Mouse (Mus musculus): ENCODE data around the gene Msh5. TPM values are rescaled to one million over a fixed set of nuclear protein-coding genes. Genes with fewer than 3 reads are reported as not detected.
"Not testable (repeated sequence)": the region's sequence is repeated elsewhere in the genome, so short reads cannot be mapped to it uniquely, and the experiment has no call there.

The Msh5 gene
- polyA plus RNA-seq, 1 experiment = 1.6 TPM

DNA sequence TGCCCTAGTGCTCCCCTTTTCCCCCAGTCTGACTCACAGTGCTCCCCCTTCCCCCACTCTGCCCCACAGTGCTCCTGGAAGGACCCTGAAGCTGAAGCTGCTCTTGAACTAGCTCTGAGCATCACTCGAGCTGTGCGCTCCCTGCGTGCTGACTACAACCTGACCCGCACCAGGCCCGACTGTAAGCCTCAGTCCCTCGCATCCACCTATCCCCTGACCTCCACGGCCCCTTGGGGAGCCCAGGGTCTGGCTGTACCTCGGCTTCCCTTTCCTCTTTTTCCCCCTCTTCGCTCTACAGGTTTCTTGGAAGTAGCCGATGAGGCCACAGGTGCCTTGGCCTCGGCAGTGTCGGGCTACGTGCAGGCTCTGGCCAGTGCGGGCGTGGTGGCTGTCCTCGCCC is 31.2 kb downstream of the Msh5 start:
- DNase-seq = no peak
- WGBS = 92% methylated on average over 16 of the region's 16 CpGs

DNA sequence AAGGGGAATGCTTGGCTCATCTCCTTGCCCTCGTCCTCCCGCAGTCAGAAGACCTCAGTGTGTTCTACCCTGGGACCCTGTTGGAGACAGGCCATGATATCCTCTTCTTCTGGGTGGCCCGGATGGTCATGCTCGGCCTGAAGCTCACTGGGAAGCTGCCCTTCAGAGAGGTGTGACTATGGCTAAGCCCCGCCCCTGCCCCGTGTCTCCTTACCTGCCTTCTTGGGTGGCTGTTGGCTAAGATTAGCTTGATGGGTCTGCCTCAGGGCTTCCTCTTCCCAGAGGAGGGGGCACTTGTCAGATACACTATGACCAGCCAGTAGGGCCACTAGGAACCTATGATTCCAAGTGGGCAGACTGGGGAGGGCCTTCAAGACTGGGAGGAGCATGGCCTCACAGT is 33.3 kb downstream of the Msh5 start:
- WGBS = 77% methylated on average over 6 of the region's 6 CpGs
- DNase-seq = no peak
- Histone ChIP-seq H3K27me3 (replicated peaks; ENCODE audit: control insufficient read depth, insufficient read depth, low read length) (no peaks in the 10 kb centered on the region), H3K36me3 (ENCODE audit: control insufficient read depth, insufficient read depth, low read length) (no peaks in the 10 kb centered on the region; the same call in 1 of the 2 replicates), H3K27ac (ENCODE audit: insufficient read depth, low read depth, low read length) (no peak overlapping the region), H3K4me3 (ENCODE audit: insufficient read depth, low read depth, low read length) (no peak overlapping the region), H3K4me1 (ENCODE audit: control insufficient read depth, insufficient read depth, low read length) (no peaks in the 10 kb centered on the region)
- TF ChIP-seq CTCF (conservative IDR thresholded peaks at IDR 0.05; ENCODE audit: insufficient read depth, insufficient read length, low read depth, low read length) = no peak
- no peak for TF ChIP-seq POLR2A (IDR thresholded peaks at IDR 0.05; ENCODE audit: low read depth, low read length)

More for the DNA sequence above, 31.2 kb downstream of the Msh5 start:
- H3K4me1 ChIP-seq (ENCODE audit: control insufficient read depth, insufficient read depth, low read length) = no peaks in the 10 kb centered on the region
- H3K27ac ChIP-seq (ENCODE audit: insufficient read depth, low read depth, low read length) = no peak overlapping the region
- H3K4me3 ChIP-seq (ENCODE audit: insufficient read depth, low read depth, low read length) = no peak overlapping the region
- no peaks in the 10 kb centered on the region; the same call in 1 of the 2 replicates for H3K36me3 ChIP-seq (ENCODE audit: control insufficient read depth, insufficient read depth, low read length)
- H3K27me3 ChIP-seq (replicated peaks; ENCODE audit: control insufficient read depth, insufficient read depth, low read length) = no peaks in the 10 kb centered on the region
- no peak for TF ChIP-seq CTCF (conservative IDR thresholded peaks at IDR 0.05; ENCODE audit: insufficient read depth, insufficient read length, low read depth, low read length)
- no peak for TF ChIP-seq POLR2A (IDR thresholded peaks at IDR 0.05; ENCODE audit: low read depth, low read length)

DNA sequence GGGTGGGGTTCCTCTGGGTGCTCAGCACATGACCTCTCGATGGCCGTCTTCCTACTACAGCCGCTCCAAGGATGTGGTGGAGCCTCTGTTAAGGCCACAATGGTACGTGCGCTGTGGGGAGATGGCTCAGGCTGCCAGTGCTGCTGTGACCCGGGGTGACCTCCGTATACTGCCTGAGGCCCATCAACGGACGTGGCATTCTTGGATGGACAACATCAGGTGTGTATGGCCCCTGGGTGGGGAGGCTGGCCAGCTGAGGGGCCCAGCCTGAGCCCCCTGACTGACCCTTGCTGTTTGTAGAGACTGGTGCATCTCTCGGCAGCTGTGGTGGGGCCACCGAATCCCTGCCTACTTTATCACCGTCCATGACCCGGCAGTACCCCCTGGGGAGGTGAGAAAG is 34.1 kb downstream of the Msh5 start:
- 89% methylated on average over 13 of the region's 13 CpGs for WGBS
- Histone ChIP-seq H3K27ac (ENCODE audit: insufficient read depth, low read depth, low read length) (no peak overlapping the region), H3K4me1 (ENCODE audit: control insufficient read depth, insufficient read depth, low read length) (no peaks in the 10 kb centered on the region), H3K4me3 (ENCODE audit: insufficient read depth, low read depth, low read length) (no peak overlapping the region), H3K27me3 (replicated peaks; ENCODE audit: control insufficient read depth, insufficient read depth, low read length) (no peaks in the 10 kb centered on the region), H3K36me3 (ENCODE audit: control insufficient read depth, insufficient read depth, low read length) (no peaks in the 10 kb centered on the region; the same call in 1 of the 2 replicates)
- DNase-seq = no peak
- TF ChIP-seq POLR2A (IDR thresholded peaks at IDR 0.05; ENCODE audit: low read depth, low read length) (no peak), CTCF (conservative IDR thresholded peaks at IDR 0.05; ENCODE audit: insufficient read depth, insufficient read length, low read depth, low read length) (no peak)

DNA sequence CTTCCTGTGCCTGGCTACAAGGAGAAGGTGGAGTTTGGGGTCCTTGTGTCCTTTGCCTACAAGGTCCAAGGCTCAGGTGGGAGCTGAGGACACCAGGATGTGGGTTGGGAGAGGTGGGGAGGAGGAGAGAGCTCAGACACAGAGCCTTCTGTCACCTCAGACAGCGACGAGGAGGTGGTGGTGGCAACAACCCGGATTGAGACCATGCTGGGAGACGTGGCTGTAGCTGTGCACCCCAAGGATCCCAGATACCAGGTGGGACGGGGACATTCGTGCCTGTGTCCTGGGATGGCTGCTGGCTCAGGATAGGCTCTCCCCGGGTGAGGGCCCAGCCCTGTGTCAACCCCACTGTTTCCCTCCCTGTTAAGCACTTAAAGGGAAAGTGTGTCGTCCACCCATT is 35.1 kb downstream of the Msh5 start:
- Histone ChIP-seq H3K27me3 (replicated peaks; ENCODE audit: control insufficient read depth, insufficient read depth, low read length) (no peaks in the 10 kb centered on the region), H3K36me3 (ENCODE audit: control insufficient read depth, insufficient read depth, low read length) (no peaks in the 10 kb centered on the region; the same call in 1 of the 2 replicates), H3K4me1 (ENCODE audit: control insufficient read depth, insufficient read depth, low read length) (no peaks in the 10 kb centered on the region), H3K4me3 (ENCODE audit: insufficient read depth, low read depth, low read length) (no peak overlapping the region), H3K27ac (ENCODE audit: insufficient read depth, low read depth, low read length) (no peak overlapping the region)
- WGBS = 90% methylated on average over 8 of the region's 8 CpGs
- no peak for DNase-seq
- TF ChIP-seq POLR2A (IDR thresholded peaks at IDR 0.05; ENCODE audit: low read depth, low read length) (no peak), CTCF (conservative IDR thresholded peaks at IDR 0.05; ENCODE audit: insufficient read depth, insufficient read length, low read depth, low read length) (no peak)

DNA sequence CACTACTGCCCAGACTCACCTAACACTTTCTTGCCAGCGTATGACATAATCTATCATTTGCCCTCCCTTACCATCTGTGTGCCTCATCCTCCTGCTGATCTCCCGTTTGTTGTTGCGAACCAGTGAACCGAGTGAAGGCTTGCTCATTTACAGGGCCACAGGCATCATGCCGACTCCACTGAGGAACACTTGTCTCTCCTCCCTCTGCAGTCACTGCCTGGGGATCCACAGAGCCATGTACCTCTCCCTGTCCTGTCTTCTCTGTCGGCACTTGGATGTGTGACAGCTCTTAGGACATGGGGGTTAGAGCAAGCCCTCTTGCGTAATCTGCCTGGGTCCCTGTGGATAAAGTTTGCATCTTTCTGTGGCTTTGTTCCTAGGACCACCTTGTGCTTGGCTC is 37.0 kb downstream of the Msh5 start:
- 65% methylated on average over 7 of the region's 7 CpGs for WGBS
- no peak for DNase-seq
- H3K4me1 ChIP-seq (ENCODE audit: control insufficient read depth, insufficient read depth, low read length) = no peaks in the 10 kb centered on the region
- H3K27me3 ChIP-seq (replicated peaks; ENCODE audit: control insufficient read depth, insufficient read depth, low read length) = no peaks in the 10 kb centered on the region
- no peak overlapping the region for H3K27ac ChIP-seq (ENCODE audit: insufficient read depth, low read depth, low read length)
- no peak overlapping the region for H3K4me3 ChIP-seq (ENCODE audit: insufficient read depth, low read depth, low read length)
- no peaks in the 10 kb centered on the region; the same call in 1 of the 2 replicates for H3K36me3 ChIP-seq (ENCODE audit: control insufficient read depth, insufficient read depth, low read length)
- no peak for TF ChIP-seq POLR2A (IDR thresholded peaks at IDR 0.05; ENCODE audit: low read depth, low read length)
- TF ChIP-seq CTCF (conservative IDR thresholded peaks at IDR 0.05; ENCODE audit: insufficient read depth, insufficient read length, low read depth, low read length) = no peak

DNA sequence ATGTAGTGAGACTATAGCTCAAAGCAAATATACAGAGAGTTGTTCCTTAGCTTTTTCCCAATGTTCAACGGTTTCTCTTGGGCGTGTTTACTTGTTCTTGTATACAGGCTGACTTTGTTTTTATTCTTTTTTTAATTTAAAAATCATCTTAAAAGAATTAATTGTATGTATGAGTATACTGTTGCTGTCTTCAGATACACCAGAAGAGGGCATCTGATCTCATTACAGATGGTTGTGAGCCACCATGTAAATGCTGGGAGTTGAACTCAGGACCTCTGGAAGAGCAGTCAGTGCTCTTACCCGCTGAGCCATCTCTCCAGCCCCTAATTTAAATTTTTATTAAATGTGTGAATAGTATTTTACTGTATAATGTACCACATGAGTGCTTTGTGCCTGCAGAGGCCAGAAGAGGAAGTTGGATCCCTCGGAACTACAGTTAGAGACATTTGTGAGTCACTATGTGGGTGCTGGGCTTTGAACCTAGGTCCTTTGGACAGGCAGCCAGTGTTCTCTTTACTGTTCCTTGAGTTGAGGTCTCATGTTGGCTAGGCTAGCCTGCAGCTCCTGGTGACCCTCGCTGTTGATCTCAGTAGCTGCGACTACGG is 39.1 kb downstream of the Msh5 start:
- 93% methylated on average over 7 of the region's 7 CpGs for WGBS
- H3K27me3 ChIP-seq (replicated peaks; ENCODE audit: control insufficient read depth, insufficient read depth, low read length) = no peaks in the 10 kb centered on the region
- H3K36me3 ChIP-seq (ENCODE audit: control insufficient read depth, insufficient read depth, low read length) = no peaks in the 10 kb centered on the region; the same call in 1 of the 2 replicates

DNA sequence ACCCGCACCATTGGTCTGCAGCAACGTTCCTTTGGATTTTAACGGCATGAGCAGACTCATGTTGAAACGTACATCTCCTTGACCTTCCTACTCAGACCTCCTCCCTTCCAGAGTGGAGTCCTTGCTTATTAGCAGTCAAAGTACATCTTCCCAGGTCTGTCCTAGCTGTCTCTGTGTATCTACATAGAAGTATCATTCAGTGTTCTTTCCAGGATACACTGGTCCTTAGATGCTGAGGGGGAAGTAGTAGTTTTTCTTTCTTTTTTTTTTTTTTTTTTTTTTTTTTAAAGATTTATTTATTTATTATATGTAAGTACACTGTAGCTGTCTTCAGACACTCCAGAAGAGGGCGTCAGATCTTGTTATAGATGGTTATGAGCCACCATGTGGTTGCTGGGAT is 40.6 kb downstream of the Msh5 start:
- H3K27ac ChIP-seq (ENCODE audit: insufficient read depth, low read depth, low read length); H3K36me3 ChIP-seq (ENCODE audit: control insufficient read depth, insufficient read depth, low read length); H3K27me3 ChIP-seq (replicated peaks; ENCODE audit: control insufficient read depth, insufficient read depth, low read length); DNase-seq; H3K4me3 ChIP-seq (ENCODE audit: insufficient read depth, low read depth, low read length); H3K4me1 ChIP-seq (ENCODE audit: control insufficient read depth, insufficient read depth, low read length): not testable (repeated sequence)
- 91% methylated on average over 4 of the region's 5 CpGs for WGBS

More for the DNA sequence above, 39.1 kb downstream of the Msh5 start:
- Histone ChIP-seq H3K4me3 (ENCODE audit: insufficient read depth, low read depth, low read length) (no peak overlapping the region), H3K4me1 (ENCODE audit: control insufficient read depth, insufficient read depth, low read length) (no peaks in the 10 kb centered on the region), H3K27ac (ENCODE audit: insufficient read depth, low read depth, low read length) (no peak overlapping the region)
- TF ChIP-seq POLR2A (IDR thresholded peaks at IDR 0.05; ENCODE audit: low read depth, low read length) (no peak), CTCF (conservative IDR thresholded peaks at IDR 0.05; ENCODE audit: insufficient read depth, insufficient read length, low read depth, low read length) (no peak)
- DNase-seq = no peak

All from kidney, adult 2 months (tissue).